Comparison of ENCODE assay signal across 8 mouse cellular contexts in genomic region chr12:14151921-14152320, GRCm38 (mm10). TPM values are rescaled to one million over a fixed set of nuclear protein-coding genes. Genes with fewer than 3 reads are reported as not detected.
DNase-seq lines count a peak whose midpoint lies in the region; ATAC-seq and TF ChIP-seq lines count a peak whose summit lies in the region.

Gene Fam84a, minus strand, starts transcription at chr12:14152054.

- DNase-seq in ES-E14 (ENCODE audit: low read depth, low spot score) = peak; percentile 86
- peak; percentile 92 to 93 for DNase-seq in cerebellum, adult 2 months
- peak; percentile 91 for DNase-seq in forelimb bud, embryonic 11.5 days (ENCODE audit: low read depth, low spot score)
- peak; percentile 72 to 78 for DNase-seq in heart, postnatal 36 days
- peak; percentile 98 for DNase-seq in layer of hippocampus, adult 2 months (ENCODE audit: low spot score in 2 of 2)
- DNase-seq in liver, postnatal 0 days = peak; percentile 83
- DNase-seq in ovary, postnatal 10 days (ENCODE audit: low spot score) = peak; percentile 77
- DNase-seq in yolk sac, embryonic 10.5 days (ENCODE audit: low spot score) = peak; percentile 86

- H3K4me1 ChIP-seq in ES-E14 (ENCODE audit: control insufficient read depth in 2 of 2, insufficient read depth in 2 of 2, low read length in 2 of 2, poor library complexity in 1 of 2) = peaks cover 0 to 7% of the 10 kb centered on the region in 2 experiments; a peak in 1 of 4 replicates
- peaks cover 4% of the 10 kb centered on the region; the same call in 1 of the 2 replicates for H3K4me1 ChIP-seq in cerebellum, adult 2 months (ENCODE audit: control insufficient read depth, insufficient read depth, low read length)
- H3K4me1 ChIP-seq in liver, postnatal 0 days (ENCODE audit: insufficient read depth) = peaks cover 4% of the 10 kb centered on the region; the same call in 1 of the 2 replicates

- intact Hi-C loops in heart, postnatal 36 days (cut with DNase I) = loop anchor here (5.0 kb wide), 1 partner anchor 160 kb away; no protein-coding TSS in a partner anchor

- no peaks in the 10 kb centered on the region for H3K9me3 ChIP-seq in ES-E14 (ENCODE audit: control insufficient read depth, insufficient read depth, low read depth, low read length)
- H3K9me3 ChIP-seq in liver, postnatal 0 days (ENCODE audit: low read length) = no peaks in the 10 kb centered on the region

- peak within 1 kb of the TSS; percentile 76 for H3K4me2 ChIP-seq in liver, postnatal 0 days (ENCODE audit: low read depth, low read length)

- no peaks in the 10 kb centered on the region for H3K27me3 ChIP-seq in cerebellum, adult 2 months (ENCODE audit: control insufficient read depth, insufficient read depth, low read length)
- H3K27me3 ChIP-seq in liver, postnatal 0 days (ENCODE audit: insufficient read depth, low read length) = peaks cover 30% of the 10 kb centered on the region

- TF ChIP-seq CTCF in cerebellum, adult 2 months (IDR thresholded peaks at IDR 0.05; ENCODE audit: borderline replicate concordance, insufficient read depth, low read depth, low read length) = no peak
- no peak for TF ChIP-seq CTCF in layer of hippocampus, adult 2 months (conservative IDR thresholded peaks at IDR 0.05)
- TF ChIP-seq CTCF in liver, postnatal 0 days (IDR thresholded peaks at IDR 0.05; ENCODE audit: low read depth) = no peak

- peak; percentile 87 for TF ChIP-seq POLR2A in cerebellum, adult 2 months (IDR thresholded peaks at IDR 0.05; ENCODE audit: borderline replicate concordance, insufficient read depth, low read length)

- H3K9ac ChIP-seq in ES-E14 (ENCODE audit: insufficient read depth, low read depth, low read length, poor library complexity, severe bottlenecking) = peak within 1 kb of the TSS; percentile 63
- no peak within 1 kb of the TSS for H3K9ac ChIP-seq in liver, postnatal 0 days (replicated peaks)

- H3K27ac ChIP-seq in ES-E14 (ENCODE audit: insufficient read depth, low read depth, low read length, poor library complexity, severe bottlenecking) = no peak within 1 kb of the TSS
- H3K27ac ChIP-seq in cerebellum, adult 2 months (ENCODE audit: insufficient read depth, low read length) = peak within 1 kb of the TSS; percentile 29
- H3K27ac ChIP-seq in layer of hippocampus, adult 2 months = peak within 1 kb of the TSS; percentile 98
- no peak within 1 kb of the TSS for H3K27ac ChIP-seq in liver, postnatal 0 days (ENCODE audit: low read depth)

- H3K4me3 ChIP-seq in ES-E14 (ENCODE audit: insufficient read depth in 1 of 2, low read depth in 1 of 2, low read length in 2 of 2, poor library complexity in 1 of 2, severe bottlenecking in 1 of 2) = peak within 1 kb of the TSS; percentile 68 to 84
- H3K4me3 ChIP-seq in cerebellum, adult 2 months (replicated peaks; ENCODE audit: insufficient read depth, low read depth, low read length) = peak within 1 kb of the TSS; percentile 83
- H3K4me3 ChIP-seq in layer of hippocampus, adult 2 months = peak within 1 kb of the TSS; percentile 86
- H3K4me3 ChIP-seq in liver, postnatal 0 days (ENCODE audit: low read depth, low read length) = peak within 1 kb of the TSS; percentile 53

- ATAC-seq in liver, postnatal 0 days = peak; percentile 94

- in situ Hi-C loops in ES-E14 (cut with MboI; ENCODE audit: low sequenced_read_pairs in 2 of 2, unreplicated experiment in 2 of 2) = no loop called here

- no peak for TF ChIP-seq EP300 in liver, postnatal 0 days (IDR thresholded peaks at IDR 0.05; ENCODE audit: low read depth)

- WGBS in cerebellum, adult 2 months = under 1% methylated on average over 31 of the region's 31 CpGs
- 5% methylated on average over 31 of the region's 31 CpGs for WGBS in liver, postnatal 0 days (ENCODE audit: insufficient replicate concordance)

- no peaks in the 10 kb centered on the region for H3K36me3 ChIP-seq in ES-E14 (ENCODE audit: control insufficient read depth, insufficient read depth, low read length, poor library complexity, severe bottlenecking)
- no peaks in the 10 kb centered on the region for H3K36me3 ChIP-seq in liver, postnatal 0 days (replicated peaks; ENCODE audit: insufficient read depth, low read length)

TF ChIP-seq in ES-E14, 5 proteins besides CTCF, POLR2A, EP300 and RAD21:
- no peak for TF ChIP-seq ZNF384 (IDR thresholded peaks at IDR 0.05; ENCODE audit: low read depth, low read length)
- TF ChIP-seq ZC3H11A (IDR thresholded peaks at IDR 0.05; ENCODE audit: borderline replicate concordance, low read depth, low read length) = no peak
- TF ChIP-seq MAFK (IDR thresholded peaks at IDR 0.05; ENCODE audit: insufficient read depth, low read depth, low read length) = no peak
- TF ChIP-seq CHD2 (IDR thresholded peaks at IDR 0.05; ENCODE audit: low read depth, low read length) = no peak
- no peak for TF ChIP-seq HCFC1 (IDR thresholded peaks at IDR 0.05; ENCODE audit: borderline replicate concordance, insufficient read depth, low read length)
TF ChIP-seq in ES-E14: peak in this region for 0.

RNA-seq across cellular contexts. Expression of gene Fam84a, which starts in this region (rescaled TPM):
- 0.58 and 1.3 TPM in 2 replicates for total RNA-seq in ES-E14 (2012; rRNA removed)
- 16.7 and 18.1 TPM in 2 replicates for polyA plus RNA-seq in cerebellum, adult 2 months (2012; rRNA removed)
- 1 to 10 TPM; 1.2 to 1.7 TPM for total RNA-seq in heart, postnatal 36 days (2021)
- total RNA-seq in layer of hippocampus, adult 2 months (2021) = 10 to 100 TPM; 93.3 to 98.0 TPM
- polyA plus RNA-seq in liver, postnatal 0 days (2015; fragmentation: Nextera tagmentation; extraction: Ambion mirVana) = 3.1 and 3.5 TPM in 2 replicates

Comparison
In these comparisons a context has a peak if more than half of its experiments do, and no peak if none do; other contexts are left out.
1. RNA of gene Fam84a (total RNA-seq): 93.3 to 98.0 TPM in layer of hippocampus, adult 2 months; 1.2 to 1.7 TPM in heart, postnatal 36 days and 0.58 to 1.3 TPM in ES-E14; every median in the first group is over 10 times any median in the second.
2. H3K27ac ChIP-seq: peak in cerebellum, adult 2 months (single experiment) and layer of hippocampus, adult 2 months (single experiment); none in ES-E14 (single experiment) and liver, postnatal 0 days (single experiment).
3. Peak in every context shown above with its lines, with median percentiles within 50 percentile points of each other: DNase-seq and H3K4me3 ChIP-seq.